Mouse (Mus musculus) A20 (cell line): Measurements from ENCODE around the gene Kif26b.

Source experiments
- DNase-seq: peaks from one replicate; pipeline ENCODE4 v3.0.0-alpha.2; 2011; ENCODE audit warnings: low read depth, low spot score

The Kif26b gene

DNA sequence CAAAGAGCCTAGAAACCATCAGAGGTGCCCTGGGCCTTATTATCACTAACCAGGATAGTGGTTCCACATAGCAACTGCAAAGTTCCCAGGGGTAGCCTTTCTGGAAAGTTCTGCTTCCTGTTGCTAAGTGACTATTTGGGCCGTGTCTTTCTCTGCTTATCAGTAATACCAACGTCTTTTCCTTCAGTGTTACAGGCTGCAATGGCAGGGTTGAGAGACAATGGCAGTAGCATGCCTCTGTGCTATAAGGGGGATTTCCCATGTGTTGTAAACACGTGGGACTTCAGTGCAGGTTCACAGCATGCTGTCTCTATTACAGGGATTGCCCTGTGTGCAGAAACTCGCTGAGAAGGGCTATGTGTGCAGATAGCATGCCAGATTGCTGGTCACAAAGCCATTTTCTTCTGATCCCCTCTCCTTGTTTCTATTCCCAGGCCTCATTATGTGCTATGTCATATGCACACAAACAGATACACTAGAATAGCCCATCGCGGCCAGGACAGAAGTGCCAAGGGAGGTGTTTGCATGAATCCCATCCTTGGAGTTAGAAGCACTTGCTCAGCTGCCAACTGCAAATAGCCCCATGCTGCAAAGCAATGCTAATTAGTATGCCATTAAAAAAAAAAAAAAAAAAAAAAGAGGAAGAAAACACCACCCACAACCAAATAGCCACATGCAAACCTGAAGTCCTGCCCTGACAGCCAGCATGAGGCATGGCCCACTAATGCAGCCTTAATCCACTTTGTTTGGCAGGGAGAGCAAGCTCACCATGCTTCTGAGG, 384.2 kb downstream of the Kif26b start:
- DNase-seq = peak; percentile 27

- no peak for DNase-seq
Observed at GRCm38 (mm10) chr1:178915056-178915455, 386.1 kb downstream of the Kif26b start.

DNA sequence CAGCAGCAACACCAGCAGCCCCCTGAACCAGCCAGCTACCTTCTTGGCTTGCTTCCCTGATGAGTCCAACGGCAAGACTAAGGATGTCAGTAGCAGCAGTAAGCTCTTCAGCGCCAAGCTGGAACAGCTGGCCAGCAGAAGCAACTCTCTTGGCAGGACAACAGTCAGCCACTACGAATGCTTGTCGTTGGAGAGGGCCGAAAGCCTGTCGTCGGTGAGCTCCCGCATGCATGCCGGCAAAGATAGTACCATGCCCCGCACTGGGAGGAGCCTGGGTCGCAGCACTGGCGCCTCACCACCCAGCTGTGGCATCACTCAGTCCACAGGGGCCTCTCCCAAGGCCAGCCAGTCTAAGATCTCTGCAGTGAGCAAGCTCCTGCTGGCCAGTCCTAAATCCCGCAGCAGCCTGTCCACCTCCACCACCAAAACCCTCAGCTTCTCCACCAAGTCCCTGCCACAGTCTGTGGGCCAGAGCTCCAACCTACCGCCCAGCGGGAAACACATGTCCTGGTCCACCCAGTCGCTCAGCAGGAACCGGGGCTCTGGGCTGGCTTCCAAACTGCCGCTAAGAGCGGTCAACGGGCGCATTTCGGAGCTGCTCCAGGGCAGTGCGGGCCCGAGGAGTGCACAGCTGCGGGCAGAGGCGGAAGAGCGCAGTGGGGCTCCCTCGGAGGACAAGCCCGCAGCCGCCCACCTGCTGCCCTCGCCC, 388.4 kb downstream of the Kif26b start:
- no peak for DNase-seq

DNA sequence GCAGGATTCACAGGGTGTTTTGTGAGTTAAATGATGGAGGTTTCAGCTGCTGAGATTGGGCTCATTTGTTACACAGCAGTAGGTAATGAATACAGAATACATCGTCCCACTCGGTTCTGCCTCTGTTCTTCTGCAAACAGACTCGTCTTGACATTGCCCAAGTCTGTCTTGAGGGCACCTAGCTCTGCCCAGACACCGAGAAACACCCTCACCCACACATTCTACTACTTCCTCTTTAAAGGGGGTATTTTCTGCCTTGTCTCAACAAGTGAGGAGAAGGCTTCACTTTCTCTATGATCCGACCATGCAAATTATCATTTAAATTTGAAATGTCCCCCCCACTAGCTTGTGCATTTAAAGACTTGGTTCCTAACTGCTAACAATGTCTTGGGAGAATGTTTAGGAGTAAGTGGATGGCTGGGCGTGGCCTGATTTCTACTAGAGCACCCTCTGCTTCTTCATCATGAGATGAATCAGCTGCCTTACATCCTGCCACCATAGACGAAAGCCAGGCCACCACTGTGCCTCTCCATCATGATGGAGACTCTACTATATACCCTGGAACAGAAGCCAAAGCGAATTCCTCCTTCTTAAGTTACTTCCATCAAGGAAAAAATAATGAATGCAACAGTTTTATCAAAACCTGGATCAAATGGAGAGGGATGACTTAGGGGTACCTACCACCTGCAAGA, 395.7 kb downstream of the Kif26b start:
- DNase-seq = peak; percentile 81

DNA sequence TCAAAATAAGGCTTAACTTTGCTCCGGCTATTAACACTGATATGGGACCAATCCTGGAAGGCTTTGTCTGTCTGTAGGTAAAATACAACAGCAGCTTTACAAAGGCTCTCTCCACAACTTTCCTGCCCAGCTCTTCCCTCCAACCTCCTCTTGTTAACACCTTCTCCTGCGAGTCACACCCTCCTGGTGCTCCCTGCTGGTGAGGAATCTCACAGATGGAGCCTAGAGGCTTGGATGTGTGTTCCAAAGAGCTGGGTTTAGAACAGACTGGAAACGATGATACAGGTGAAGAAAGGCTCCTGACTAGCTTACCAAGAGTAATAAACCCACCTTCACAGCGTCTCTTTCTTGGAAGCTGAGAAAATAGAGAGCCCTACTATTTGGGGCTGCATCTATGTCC, 400.6 kb downstream of the Kif26b start:
- DNase-seq = no peak

- DNase-seq = no peak
Observed at GRCm38 (mm10) chr1:178933953-178934637, 405.2 kb downstream of the Kif26b start.

DNA sequence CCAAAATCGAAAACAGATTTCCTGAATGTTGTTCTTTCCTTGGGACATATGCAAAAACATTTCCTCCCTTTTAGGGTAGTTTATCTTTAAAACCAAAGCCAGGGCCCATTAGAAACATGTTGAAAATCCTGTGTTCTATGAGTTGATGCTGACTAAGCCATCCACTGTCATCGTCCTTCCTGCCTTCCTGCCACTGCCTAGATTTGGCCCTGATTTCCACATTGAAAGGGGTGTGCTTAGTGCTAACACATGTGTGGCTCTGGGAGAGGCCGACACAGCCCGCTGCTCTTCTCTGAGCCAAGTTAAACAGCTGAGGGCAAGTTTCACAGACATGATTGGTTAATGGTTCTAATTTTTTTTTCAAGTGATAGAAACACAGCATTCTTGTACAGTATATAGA, 407.5 kb downstream of the Kif26b start:
- no peak for DNase-seq

GRCm38 (mm10) chr1:178936976-178937375, 408.1 kb downstream of the Kif26b start:
- DNase-seq = no peak

- DNase-seq = no peak
Observed at GRCm38 (mm10) chr1:178940353-178940752, 411.4 kb downstream of the Kif26b start.

- no peak for DNase-seq
Observed at GRCm38 (mm10) chr1:178942251-178942963, 413.5 kb downstream of the Kif26b start.

GRCm38 (mm10) chr1:178952910-178953309, 424.0 kb downstream of the Kif26b start:
- no peak for DNase-seq

- DNase-seq = no peak
Observed at GRCm38 (mm10) chr1:178958641-178959040, 429.7 kb downstream of the Kif26b start.

- peak; percentile 60 for DNase-seq
Observed at GRCm38 (mm10) chr1:178960015-178960559, 431.2 kb downstream of the Kif26b start.

- no peak for DNase-seq
Observed at GRCm38 (mm10) chr1:178961661-178962060, 432.7 kb downstream of the Kif26b start.

DNA sequence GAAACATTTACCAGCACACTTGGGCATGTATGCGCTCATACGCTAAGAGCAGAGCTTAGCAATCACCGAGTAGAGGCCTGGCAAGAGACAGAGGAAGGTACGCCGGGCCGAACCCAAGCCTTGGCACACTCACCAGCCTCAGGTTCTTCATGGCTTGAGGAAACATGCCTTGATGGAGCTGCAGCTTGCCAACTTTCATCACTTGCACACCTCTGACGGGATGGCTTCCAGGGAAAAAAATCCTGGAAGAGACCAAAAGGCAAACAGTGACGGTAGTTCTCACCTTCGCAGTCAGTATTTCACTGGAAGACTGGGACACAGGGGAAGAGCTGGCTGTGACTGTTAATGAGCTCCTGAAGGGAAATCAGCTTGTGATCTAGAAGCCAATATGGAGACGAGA, 443.1 kb downstream of the Kif26b start:
- no peak for DNase-seq

- DNase-seq = no peak
Observed at GRCm38 (mm10) chr1:178978617-178979245, 449.8 kb downstream of the Kif26b start.

GRCm38 (mm10) chr1:178980185-178980584, 451.3 kb downstream of the Kif26b start:
- peak; percentile 12 for DNase-seq

GRCm38 (mm10) chr1:178981641-178982040, 452.7 kb downstream of the Kif26b start:
- no peak for DNase-seq

DNA sequence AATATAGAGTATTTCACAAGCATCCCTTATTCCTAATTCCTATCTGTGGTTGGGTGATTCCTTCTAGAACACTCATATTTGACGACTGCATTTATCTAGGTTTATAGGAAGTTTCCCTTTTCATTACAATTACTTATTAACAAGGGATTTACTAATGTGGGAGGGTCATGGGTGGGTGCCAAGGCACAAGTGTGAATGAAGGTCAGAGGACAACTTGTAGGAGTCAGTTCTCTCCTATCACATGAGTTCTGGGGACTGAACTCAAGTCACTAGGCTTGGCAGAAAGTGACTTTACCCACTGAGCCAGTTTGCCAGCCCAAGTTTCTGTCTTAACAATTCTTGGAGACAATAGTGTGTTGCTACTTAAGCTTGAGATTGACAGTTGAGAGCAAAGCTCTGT, 459.3 kb downstream of the Kif26b start:
- no peak for DNase-seq
